Mouse (Mus musculus) forebrain, embryonic 12.5 days (tissue): ENCODE measurements at regions not wholly inside any gene's neighbourhood (a gene's known extent, or its start where the extent isn't known, plus 50 kb on each side); places are given as distances from the start of the nearest gene placed in this dataset.
"Not testable (repeated sequence)": the region's sequence is repeated elsewhere in the genome, so short reads cannot be mapped to it uniquely, and the experiment has no call there.

Experiments used
- ATAC-seq: fragments of 200-750 bp; cut with Nextera tagmentation; 2 replicates; pipeline ENCODE4 v1.8.0; 2017; ENCODE audit warnings: moderate TSS enrichment; ENCODE audit not compliant: low FRiP score
- H3K27ac ChIP-seq: fragments of 300-500 bp; sonication (generic); 2 replicates; pipeline ENCODE4 v1.5.1; 2016; ENCODE audit warnings: mild to moderate bottlenecking
- H3K27me3 ChIP-seq: fragments of 300-500 bp; sonication (generic); 2 replicates; pipeline ENCODE4 v1.6.1; 2016; ENCODE audit warnings: mild to moderate bottlenecking
- H3K36me3 ChIP-seq: fragments of 300-500 bp; sonication (generic); replicated peaks from 2 replicates; pipeline ENCODE4 v1.6.1; 2016; ENCODE audit warnings: mild to moderate bottlenecking
- H3K4me1 ChIP-seq: fragments of 300-500 bp; sonication (generic); 2 replicates; pipeline ENCODE4 v1.6.1; 2016
- H3K4me2 ChIP-seq: fragments of 300-500 bp; sonication (generic); 2 replicates; pipeline ENCODE4 v1.6.1; 2016; ENCODE audit warnings: mild to moderate bottlenecking, moderate library complexity
- H3K4me3 ChIP-seq: fragments of 300-500 bp; sonication (generic); replicated peaks from 2 replicates; pipeline ENCODE4 v1.5.1; 2016; ENCODE audit warnings: mild to moderate bottlenecking
- H3K9ac ChIP-seq: fragments of 300-500 bp; sonication (generic); 2 replicates; pipeline ENCODE4 v1.6.1; 2016; ENCODE audit warnings: mild to moderate bottlenecking
- H3K9me3 ChIP-seq: fragments of 300-500 bp; sonication (generic); 2 replicates; pipeline ENCODE4 v1.6.1; 2016
- WGBS: fragments of 180-500 bp; shearing (Covaris S2); methylation state at CpG from one replicate; pipeline ENCODE4 v1.1.7; 2016; 5-methylcytosine and 5-hydroxymethylcytosine counted together

- no peaks in the 10 kb centered on the region for H3K36me3 ChIP-seq
- H3K4me2 ChIP-seq = no peak overlapping the region
- H3K4me1 ChIP-seq = peaks cover 3% of the 10 kb centered on the region; the same call in 1 of the 2 replicates
- H3K27me3 ChIP-seq = no peaks in the 10 kb centered on the region
- H3K4me3 ChIP-seq = no peak overlapping the region
- H3K27ac ChIP-seq = no peak overlapping the region
- ATAC-seq = no peak
- no peaks in the 10 kb centered on the region for H3K9me3 ChIP-seq
- 94% methylated on average over 7 of the region's 7 CpGs for WGBS
- H3K9ac ChIP-seq = no peak overlapping the region
These were observed 51.7 kb upstream of the Fam174b start for GRCm38 (mm10) chr7:73688451-73688850.

GRCm38 (mm10) chr7:73686245-73686644, 53.9 kb upstream of the Fam174b start:
- H3K4me2 ChIP-seq, ATAC-seq, H3K9ac ChIP-seq, H3K27ac ChIP-seq, H3K9me3 ChIP-seq, H3K36me3 ChIP-seq, H3K4me3 ChIP-seq, H3K27me3 ChIP-seq: not testable (repeated sequence)
- WGBS = 95% methylated on average over 15 of the region's 17 CpGs
- H3K4me1 ChIP-seq = peaks cover 11% of the 10 kb centered on the region

- Histone ChIP-seq H3K4me1 (peaks cover 11% of the 10 kb centered on the region), H3K27me3 (no peaks in the 10 kb centered on the region), H3K4me2 (no peak overlapping the region), H3K9ac (no peak overlapping the region), H3K9me3 (no peaks in the 10 kb centered on the region), H3K4me3 (no peak overlapping the region), H3K27ac (no peak overlapping the region), H3K36me3 (no peaks in the 10 kb centered on the region)
- ATAC-seq = no peak
- WGBS = 39% methylated on average over 5 of the region's 5 CpGs
These were observed 57.3 kb upstream of the Fam174b start for GRCm38 (mm10) chr7:73682756-73683155.

GRCm38 (mm10) chr7:73670598-73670997, 69.5 kb upstream of the Fam174b start:
- WGBS = 75% methylated on average over 4 of the region's 4 CpGs
- no peak for ATAC-seq

GRCm38 (mm10) chr7:73668791-73669190, 71.3 kb upstream of the Fam174b start:
- no peak overlapping the region for H3K9ac ChIP-seq
- H3K27me3 ChIP-seq = no peaks in the 10 kb centered on the region
- no peak overlapping the region for H3K4me2 ChIP-seq
- H3K27ac ChIP-seq = no peak overlapping the region
- no peak for ATAC-seq
- H3K9me3 ChIP-seq = no peaks in the 10 kb centered on the region
- no peak overlapping the region for H3K4me3 ChIP-seq
- 0 out of 2 replicates have a peak, but pooled peaks cover 5% of the 10 kb centered on the region for H3K4me1 ChIP-seq
- no peaks in the 10 kb centered on the region for H3K36me3 ChIP-seq
- WGBS = 74% methylated on average over 2 of the region's 2 CpGs

More at GRCm38 (mm10) chr7:73670598-73670997, 69.5 kb upstream of the Fam174b start:
- Histone ChIP-seq H3K9ac (no peak overlapping the region), H3K9me3 (no peaks in the 10 kb centered on the region), H3K27me3 (no peaks in the 10 kb centered on the region), H3K4me2 (no peak overlapping the region), H3K36me3 (no peaks in the 10 kb centered on the region), H3K4me1 (no peaks in the 10 kb centered on the region), H3K27ac (no peak overlapping the region), H3K4me3 (no peak overlapping the region)

- no peak for ATAC-seq
- Histone ChIP-seq H3K4me1 (0 out of 2 replicates have a peak, but pooled peaks cover 5% of the 10 kb centered on the region), H3K36me3 (no peaks in the 10 kb centered on the region), H3K9me3 (no peaks in the 10 kb centered on the region), H3K27ac (no peak overlapping the region), H3K4me3 (no peak overlapping the region), H3K9ac (no peak overlapping the region), H3K27me3 (no peaks in the 10 kb centered on the region), H3K4me2 (no peak overlapping the region)
- 77% methylated on average over 14 of the region's 14 CpGs for WGBS
These were observed 73.0 kb upstream of the Fam174b start for GRCm38 (mm10) chr7:73666921-73667675.

- H3K9me3 ChIP-seq = no peaks in the 10 kb centered on the region
- ATAC-seq = no peak
- no peaks in the 10 kb centered on the region for H3K36me3 ChIP-seq
These were observed 75.1 kb upstream of the Fam174b start for GRCm38 (mm10) chr7:73664962-73665361.

GRCm38 (mm10) chr7:73662536-73662935, 77.6 kb upstream of the Fam174b start:
- Histone ChIP-seq H3K27me3 (no peaks in the 10 kb centered on the region), H3K4me2 (no peak overlapping the region), H3K9ac (no peak overlapping the region), H3K4me3 (no peak overlapping the region), H3K27ac (no peak overlapping the region), H3K36me3 (no peaks in the 10 kb centered on the region), H3K9me3 (no peaks in the 10 kb centered on the region), H3K4me1 (0 out of 2 replicates have a peak, but pooled peaks cover 5% of the 10 kb centered on the region)
- no peak for ATAC-seq
- WGBS = 86% methylated on average over 9 of the region's 9 CpGs

More at GRCm38 (mm10) chr7:73664962-73665361, 75.1 kb upstream of the Fam174b start:
- 67% methylated on average over 6 of the region's 6 CpGs for WGBS
- Histone ChIP-seq H3K27me3 (no peaks in the 10 kb centered on the region), H3K9ac (no peak overlapping the region), H3K27ac (no peak overlapping the region), H3K4me2 (no peak overlapping the region), H3K4me1 (0 out of 2 replicates have a peak, but pooled peaks cover 5% of the 10 kb centered on the region), H3K4me3 (no peak overlapping the region)

GRCm38 (mm10) chr7:73661901-73662300, 78.2 kb upstream of the Fam174b start:
- ATAC-seq = no peak
- WGBS = 94% methylated on average over 3 of the region's 3 CpGs
- H3K9ac ChIP-seq = no peak overlapping the region

GRCm38 (mm10) chr7:73659551-73659950, 80.6 kb upstream of the Fam174b start:
- H3K4me3 ChIP-seq = no peak overlapping the region
- peaks cover 5% of the 10 kb centered on the region; the same call in 1 of the 2 replicates for H3K27me3 ChIP-seq
- H3K9me3 ChIP-seq = no peaks in the 10 kb centered on the region
- 90% methylated on average over 5 of the region's 5 CpGs for WGBS
- no peak overlapping the region for H3K4me2 ChIP-seq
- no peak for ATAC-seq
- H3K36me3 ChIP-seq = no peaks in the 10 kb centered on the region
- no peak overlapping the region for H3K27ac ChIP-seq
- H3K9ac ChIP-seq = no peak overlapping the region
- peaks cover 2% of the 10 kb centered on the region; the same call in 1 of the 2 replicates for H3K4me1 ChIP-seq

More at GRCm38 (mm10) chr7:73661901-73662300, 78.2 kb upstream of the Fam174b start:
- no peaks in the 10 kb centered on the region for H3K27me3 ChIP-seq
- 0 out of 2 replicates have a peak, but pooled peaks cover 5% of the 10 kb centered on the region for H3K4me1 ChIP-seq
- H3K36me3 ChIP-seq = no peaks in the 10 kb centered on the region
- no peak overlapping the region for H3K27ac ChIP-seq
- no peak overlapping the region for H3K4me3 ChIP-seq
- no peak overlapping the region for H3K4me2 ChIP-seq
- H3K9me3 ChIP-seq = no peaks in the 10 kb centered on the region

- no peak overlapping the region for H3K27ac ChIP-seq
- no peaks in the 10 kb centered on the region for H3K36me3 ChIP-seq
- no peak overlapping the region for H3K4me2 ChIP-seq
- H3K9me3 ChIP-seq = no peaks in the 10 kb centered on the region
- peaks cover 5% of the 10 kb centered on the region; the same call in 1 of the 2 replicates for H3K4me1 ChIP-seq
- no peak overlapping the region for H3K9ac ChIP-seq
- peaks cover 13% of the 10 kb centered on the region; the same call in 1 of the 2 replicates for H3K27me3 ChIP-seq
- 83% methylated on average over 7 of the region's 7 CpGs for WGBS
- no peak for ATAC-seq
- H3K4me3 ChIP-seq = no peak overlapping the region
These were observed 82.8 kb upstream of the Fam174b start for GRCm38 (mm10) chr7:73657283-73657682.

- H3K4me2 ChIP-seq, H3K36me3 ChIP-seq, H3K4me1 ChIP-seq, H3K27ac ChIP-seq, H3K4me3 ChIP-seq, H3K9me3 ChIP-seq, ATAC-seq, H3K9ac ChIP-seq: not testable (repeated sequence)
- 96% methylated on average over 16 of the region's 16 CpGs for WGBS
- H3K27me3 ChIP-seq = peaks cover 13% of the 10 kb centered on the region; the same call in 1 of the 2 replicates
These were observed 83.7 kb upstream of the Fam174b start for GRCm38 (mm10) chr7:73656424-73656795.
